Mouse (Mus musculus) embryo, embryonic 11 days (tissue): ENCODE results near the gene Hyal2.

Source experiments
- DNase-seq: peaks from one replicate; pipeline ENCODE4 v3.0.0-alpha.2; 2015

Hyal2 gene

GRCm38 (mm10) chr9:107612945-107613569 lies 45.3 kb downstream of the Hyal2 start:
- DNase-seq: peak; percentile 56

GRCm38 (mm10) chr9:107615035-107615434 lies 47.3 kb downstream of the Hyal2 start:
- peak; percentile 40 for DNase-seq

DNA sequence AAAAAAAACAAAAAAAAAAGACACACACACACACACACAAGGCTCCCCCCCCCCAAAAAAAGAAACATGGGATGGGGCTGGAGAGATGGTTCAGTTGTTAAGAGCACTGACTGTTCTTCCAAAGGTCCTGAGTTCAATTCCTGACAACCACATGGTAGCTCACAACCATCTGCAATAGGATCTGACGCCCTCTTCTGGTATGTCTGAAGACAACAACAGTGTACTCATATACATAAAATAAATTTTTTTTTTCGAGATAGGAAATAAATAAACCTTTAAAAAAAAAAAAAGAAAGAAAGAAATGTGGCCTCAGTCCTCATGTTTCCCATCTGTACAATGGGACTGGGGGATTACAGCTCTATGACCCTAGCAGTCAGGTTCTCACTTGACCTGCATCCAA lies 49.7 kb downstream of the Hyal2 start:
- DNase-seq: no peak

GRCm38 (mm10) chr9:107618098-107618497 lies 50.4 kb downstream of the Hyal2 start:
- DNase-seq: no peak

DNA sequence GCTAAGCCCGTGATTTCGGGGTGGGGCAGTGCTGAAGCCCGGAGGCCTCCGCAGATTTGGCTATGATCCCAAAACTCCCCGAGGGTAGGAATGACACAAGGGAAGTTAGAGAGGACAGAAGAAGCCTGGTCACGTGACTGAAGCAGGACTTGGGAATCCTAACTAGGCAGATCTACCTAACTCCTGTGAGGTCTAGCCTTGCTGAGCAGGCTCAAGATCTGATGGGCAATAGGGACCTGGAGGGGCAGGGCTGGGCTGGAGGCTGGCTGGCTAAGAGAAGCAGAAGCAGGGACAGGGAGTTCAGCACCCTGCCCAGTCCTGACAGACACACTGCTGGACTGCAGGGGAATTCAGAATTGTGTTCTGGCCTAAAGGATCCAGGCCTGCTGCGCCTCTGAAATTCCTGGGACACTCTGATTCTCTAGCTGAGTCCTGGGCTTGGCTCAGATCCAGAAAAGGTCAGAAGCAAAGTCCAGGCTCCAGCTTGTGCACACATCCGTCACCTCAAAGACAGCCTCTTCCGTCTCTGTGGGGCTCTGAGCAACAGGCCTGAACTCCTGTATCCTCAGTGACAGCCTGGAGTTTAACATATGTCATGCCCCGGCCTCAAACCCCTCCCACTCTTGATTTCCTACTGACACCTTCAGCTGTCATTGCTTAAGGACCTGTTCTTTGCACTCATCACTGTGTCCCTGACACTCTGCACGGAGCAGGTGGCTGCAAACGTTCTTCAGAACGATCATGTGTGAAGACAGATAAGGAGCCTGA lies 51.2 kb downstream of the Hyal2 start:
- no peak for DNase-seq

- DNase-seq: no peak
These were observed 51.8 kb downstream of the Hyal2 start for GRCm38 (mm10) chr9:107619546-107619879.

DNA sequence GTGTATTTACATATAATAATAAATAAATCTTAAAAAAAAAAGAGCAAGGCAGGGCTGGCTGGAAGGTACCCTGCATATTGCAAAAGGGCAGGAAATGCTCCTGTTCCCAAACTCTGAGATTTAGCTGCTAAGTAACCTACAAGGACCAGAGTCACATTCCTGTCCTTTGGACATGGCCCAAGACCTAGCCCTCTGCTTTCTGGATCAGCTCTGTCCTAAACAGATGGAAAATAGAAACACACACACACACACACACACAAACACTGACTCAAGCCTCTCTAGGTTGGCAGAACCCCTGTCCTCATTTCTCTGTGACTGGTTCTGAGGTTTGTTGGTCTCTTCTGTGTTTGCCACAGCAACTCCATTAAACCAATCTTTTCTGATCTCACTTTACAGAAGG lies 53.2 kb downstream of the Hyal2 start:
- DNase-seq: no peak
